Mouse (Mus musculus) testis, postnatal 14 days (tissue): ENCODE measurements around the gene Tnfsf8.

Source experiments
- DNase-seq: peaks from one replicate; pipeline ENCODE4 v3.0.0; 2021; ENCODE audit warnings: low spot score

Gene Tnfsf8

DNA sequence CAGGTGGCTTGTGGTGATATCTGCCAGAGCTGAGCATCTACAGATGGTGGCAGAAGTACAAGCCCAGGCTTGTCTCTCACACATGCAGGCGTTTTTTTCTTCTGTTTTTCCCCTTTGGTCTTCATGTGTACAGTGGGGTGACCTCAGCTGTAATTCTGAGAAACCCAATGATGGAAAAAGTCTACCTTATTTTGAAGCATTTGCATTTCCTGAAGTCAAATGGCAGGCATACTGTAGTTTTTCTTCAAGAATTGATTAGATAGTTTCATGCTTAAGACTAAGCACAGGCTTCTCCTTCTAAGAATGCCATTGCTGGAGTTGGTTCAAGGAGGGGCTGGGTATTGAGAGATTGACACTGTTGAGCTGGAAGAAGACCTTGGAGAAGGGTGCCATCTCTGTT lies 18.9 kb downstream of the Tnfsf8 start:
- DNase-seq: no peak

DNA sequence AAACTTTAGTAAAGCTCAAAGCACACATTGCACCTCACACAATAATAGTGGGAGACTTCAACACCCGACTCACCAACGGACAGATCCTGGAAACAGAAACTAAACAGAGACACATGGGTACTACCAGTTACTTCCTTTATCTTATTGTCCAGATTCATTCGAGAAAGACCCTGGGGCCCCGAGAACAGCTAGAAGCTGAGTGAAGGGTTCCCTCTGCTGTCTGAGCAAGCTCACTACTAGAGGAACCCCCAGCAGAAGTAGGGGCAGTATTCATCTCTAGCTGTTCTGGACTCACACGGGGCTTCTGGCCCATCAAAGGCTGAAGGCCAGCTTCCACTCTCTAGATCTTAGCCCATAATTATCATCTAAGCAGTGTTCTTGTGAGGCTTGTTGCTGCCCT lies 20.7 kb downstream of the Tnfsf8 start:
- no peak for DNase-seq

DNA sequence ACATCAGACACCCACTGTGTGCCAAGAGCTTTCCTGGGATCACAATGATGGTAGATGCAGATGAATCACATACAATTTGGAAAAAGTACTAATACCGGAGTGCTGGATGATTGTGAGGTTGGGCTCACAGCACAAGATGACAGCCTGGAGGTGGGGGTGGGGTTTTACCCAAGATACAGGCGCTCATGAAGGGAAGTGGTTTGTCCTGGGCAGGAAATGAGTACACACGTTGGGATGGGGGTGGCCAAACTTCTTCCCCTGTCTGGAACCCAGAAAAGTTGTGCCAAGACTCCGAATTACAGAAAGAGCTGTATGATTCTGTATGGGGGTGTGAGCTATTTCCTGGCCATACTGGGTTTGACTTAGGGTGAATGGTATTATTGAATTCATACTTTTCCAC lies 38.0 kb downstream of the Tnfsf8 start:
- DNase-seq: no peak

DNA sequence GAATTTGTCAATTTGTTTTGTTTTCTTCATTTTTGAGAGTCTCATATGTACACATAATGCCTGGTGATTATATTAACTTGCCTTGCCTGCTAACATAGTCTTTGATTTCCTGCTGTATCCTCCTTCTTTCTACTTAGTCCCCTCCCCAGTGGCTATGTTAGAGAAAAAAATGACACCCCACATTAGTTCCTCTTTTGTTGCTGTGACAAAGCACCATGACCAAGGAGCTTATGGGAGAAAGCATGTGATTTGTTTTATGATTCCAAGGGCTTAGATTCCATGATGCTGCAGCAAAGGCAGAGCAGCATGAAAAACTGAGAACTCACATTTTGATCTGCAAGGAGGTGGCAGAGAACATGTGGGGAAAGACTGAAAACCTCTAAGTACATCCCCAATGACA lies 43.6 kb downstream of the Tnfsf8 start:
- no peak for DNase-seq

DNA sequence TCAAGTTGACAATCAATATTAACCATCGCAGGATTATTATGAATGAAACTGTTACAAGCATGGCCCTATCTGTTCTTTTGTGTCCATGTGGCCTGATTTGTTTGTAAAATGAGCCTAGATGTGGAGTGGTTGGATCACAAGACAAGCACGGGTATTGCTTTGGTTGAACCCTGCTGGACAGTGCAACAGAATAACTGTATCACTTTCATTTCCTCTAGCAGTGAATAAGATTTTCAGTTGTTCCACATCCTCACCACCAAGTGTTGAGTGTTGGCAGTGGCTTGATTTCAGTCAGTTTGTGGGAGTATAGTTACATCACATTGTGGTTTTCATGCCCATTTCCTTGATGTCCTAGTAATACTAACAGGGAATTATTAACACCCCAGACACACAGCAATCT lies 45.5 kb downstream of the Tnfsf8 start:
- DNase-seq: no peak

DNA sequence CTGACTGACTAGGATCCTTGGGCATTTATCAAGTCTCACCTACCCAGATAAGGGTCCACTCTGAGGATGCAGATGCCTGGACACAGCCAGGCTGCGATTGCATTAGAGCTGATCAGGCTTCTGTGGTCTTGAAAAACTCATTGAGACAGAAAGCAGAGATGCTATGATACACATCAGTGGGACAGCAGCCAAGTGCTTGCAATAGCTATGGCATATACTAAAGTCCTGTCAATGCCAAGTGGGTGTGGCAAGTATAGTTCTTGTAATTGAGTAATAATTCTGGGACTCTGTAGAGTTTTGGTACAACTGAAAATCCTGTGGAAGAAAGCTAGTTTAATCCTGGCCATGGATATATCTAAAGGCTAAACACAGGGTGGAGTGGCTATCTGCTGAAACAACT lies 63.1 kb downstream of the Tnfsf8 start:
- no peak for DNase-seq

DNA sequence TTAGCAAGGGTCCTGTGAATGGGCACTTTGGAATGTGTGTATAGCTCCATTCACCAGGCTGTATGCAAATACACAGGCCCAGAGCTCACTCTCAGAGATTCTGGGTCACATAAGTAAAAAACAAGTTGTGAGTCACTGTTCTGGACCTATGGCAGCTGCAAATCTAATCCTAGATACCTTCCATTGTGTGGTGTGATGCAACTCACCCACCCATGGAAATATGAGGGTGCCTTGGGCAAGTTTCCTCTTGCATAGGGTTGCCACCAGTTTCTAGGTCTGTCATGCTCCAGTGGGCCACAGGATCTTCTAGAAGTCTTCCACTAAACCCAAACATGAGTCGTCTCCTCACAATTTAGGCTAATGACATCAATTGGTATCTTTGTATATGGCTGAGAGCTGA lies 64.6 kb downstream of the Tnfsf8 start:
- no peak for DNase-seq

DNA sequence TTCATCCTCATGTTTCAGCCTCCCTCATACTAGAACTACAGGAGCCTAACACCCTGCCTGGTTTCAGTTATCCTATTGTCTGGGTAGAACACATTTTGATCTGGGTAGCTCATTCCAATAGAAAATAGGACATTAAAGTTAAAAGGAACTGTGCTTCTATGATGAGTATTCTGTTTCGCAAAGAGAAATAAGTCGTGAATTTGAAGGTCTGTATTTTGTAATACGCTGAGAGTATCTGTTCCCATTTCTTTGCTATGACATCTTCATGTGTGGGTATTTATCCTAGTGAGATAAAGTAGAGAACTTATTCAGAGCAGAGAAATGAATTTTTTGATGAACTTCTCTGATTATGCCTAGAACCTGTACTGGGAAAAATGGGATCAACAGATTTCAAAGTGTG lies 68.8 kb downstream of the Tnfsf8 start:
- DNase-seq: no peak

DNA sequence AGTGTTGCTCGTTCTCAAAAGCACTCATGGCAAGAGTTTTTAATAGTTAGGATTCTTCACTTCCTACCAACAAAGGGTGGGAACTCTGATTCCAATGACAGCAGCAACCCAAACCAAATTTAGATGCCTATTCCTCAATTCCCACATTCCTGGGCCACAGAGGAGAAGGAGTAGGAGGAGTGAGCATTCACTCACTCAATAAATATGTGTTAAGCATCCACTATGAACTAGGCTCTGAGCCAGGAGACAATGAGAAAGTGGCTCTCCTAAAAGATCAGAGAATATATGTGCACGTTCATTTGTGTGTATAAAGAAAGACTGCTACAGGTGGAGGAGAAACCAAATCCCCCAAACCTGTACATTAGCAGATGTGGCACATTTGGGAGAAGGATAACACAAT lies 75.7 kb downstream of the Tnfsf8 start:
- DNase-seq: no peak

DNA sequence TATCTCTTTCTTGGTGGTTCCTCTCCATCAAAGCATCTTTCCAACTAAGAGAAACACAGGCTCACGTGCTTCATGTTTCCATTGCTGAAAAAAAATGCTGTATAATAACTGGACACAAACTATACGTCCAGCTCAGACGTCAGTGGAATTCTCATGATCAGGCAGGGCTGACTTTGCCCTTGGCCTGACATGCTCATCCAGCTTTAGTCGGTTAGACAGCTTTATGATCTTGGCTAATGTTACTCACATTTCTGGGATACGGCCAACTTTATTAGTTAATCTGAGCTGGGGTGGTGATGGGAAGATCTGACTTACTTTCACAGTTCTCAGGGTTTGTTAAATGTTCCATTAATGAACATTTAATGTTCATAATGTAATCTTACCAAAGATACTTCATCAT lies 77.3 kb downstream of the Tnfsf8 start:
- no peak for DNase-seq

DNA sequence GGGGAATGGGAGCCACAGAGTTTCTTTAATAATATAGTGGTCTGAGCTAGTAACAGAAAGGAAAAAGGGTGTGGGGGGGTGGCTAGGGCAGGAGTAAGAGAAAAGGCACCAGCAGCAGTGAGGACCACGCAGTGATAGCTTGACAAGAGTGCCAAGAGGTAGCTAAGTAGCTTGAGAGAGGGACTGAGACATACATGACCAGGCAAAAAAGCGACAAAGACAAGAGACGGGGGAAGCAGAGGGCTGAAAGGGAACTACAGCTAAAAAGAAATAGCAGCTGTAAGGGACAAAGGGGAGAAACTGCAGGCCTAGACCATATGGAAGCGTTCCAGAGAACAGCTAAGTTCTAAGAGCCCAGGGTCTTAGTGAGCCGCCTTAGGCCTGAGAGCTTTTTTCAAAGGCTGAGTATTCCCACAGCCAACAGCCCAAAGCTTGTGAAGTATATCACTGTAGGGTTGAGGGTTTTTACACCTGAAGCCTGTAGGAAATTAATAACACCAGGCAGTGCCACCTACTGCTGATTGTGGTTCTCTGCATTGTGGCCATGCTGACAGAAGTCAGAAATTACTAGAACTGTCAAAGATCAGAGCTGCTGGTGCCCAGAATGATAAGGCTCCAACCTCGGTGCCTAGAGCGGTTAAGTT lies 78.1 kb downstream of the Tnfsf8 start:
- no peak for DNase-seq
